Mouse (Mus musculus) kidney, adult 2 months (tissue): ENCODE measurements at regions not wholly inside any gene's neighbourhood (a gene's known extent, or its start where the extent isn't known, plus 50 kb on each side); places are given as distances from the start of the nearest gene placed in this dataset.

Experiments
- CTCF ChIP-seq: fragments of 200-500 bp; conservative IDR thresholded peaks from 2 replicates; pipeline ENCODE4 v1.5.1; 2011; ENCODE audit warnings: low read depth, mild to moderate bottlenecking, control low read depth, low read length, moderate library complexity, mixed read lengths; ENCODE audit not compliant: insufficient read depth, insufficient read length
- POLR2A ChIP-seq: fragments of 200-500 bp; IDR thresholded peaks from one replicate; pipeline ENCODE4 v1.6.1; 2011; ENCODE audit warnings: low read depth, low read length, control low read depth

DNA sequence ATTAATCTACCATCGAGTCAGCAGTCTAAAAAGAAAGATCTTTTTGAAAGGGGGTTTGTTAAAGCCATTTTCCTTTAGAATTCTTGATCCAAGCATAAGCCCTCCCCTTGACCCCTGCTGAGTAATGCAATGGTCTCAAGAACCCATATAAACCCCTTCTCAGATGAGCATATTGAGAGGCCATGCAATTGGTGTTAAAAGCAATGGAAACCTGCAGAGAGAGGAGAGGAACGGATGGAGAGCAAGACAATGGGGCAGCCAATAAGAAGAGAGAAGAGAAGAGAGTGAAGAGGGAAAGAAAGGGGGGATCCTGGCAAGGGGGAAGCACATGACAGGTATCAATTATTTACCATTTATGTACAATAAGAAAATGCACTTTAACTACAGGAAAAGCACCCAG is 201.7 kb upstream of the Creb1 start:
- TF ChIP-seq POLR2A, result no peak
- no peak for TF ChIP-seq CTCF
